Mouse (Mus musculus) kidney, adult 2 months (tissue): ENCODE measurements around the gene Unc13a.

Source experiments
- CTCF ChIP-seq: fragments of 200-500 bp; conservative IDR thresholded peaks from 2 replicates; pipeline ENCODE4 v1.5.1; 2011; ENCODE audit warnings: low read depth, mild to moderate bottlenecking, control low read depth, low read length, moderate library complexity, mixed read lengths; ENCODE audit not compliant: insufficient read depth, insufficient read length
- POLR2A ChIP-seq: fragments of 200-500 bp; IDR thresholded peaks from one replicate; pipeline ENCODE4 v1.6.1; 2011; ENCODE audit warnings: low read depth, low read length, control low read depth

- TF ChIP-seq POLR2A (no peak), CTCF (no peak)
Observed at GRCm38 (mm10) chr8:71588762-71589161, 82.8 kb downstream of the Unc13a start.
